Mouse (Mus musculus): ENCODE results near the gene Anxa11. TPM values are rescaled to one million over a fixed set of nuclear protein-coding genes. Genes with fewer than 3 reads are reported as not detected.
A peak's percentile ranks its signal among the peaks of the same experiment; 100 is the strongest.

The Anxa11 gene
- total and polyA plus RNA-seq, 3 experiments, result 7.6 to 40.5 TPM; not detected in 1

GRCm38 (mm10) chr14:25796619-25797018 is 45.3 kb upstream of the Anxa11 start:
- no peaks in the 10 kb centered on the region for H3K79me2 ChIP-seq (ENCODE audit: control insufficient read depth, insufficient read depth, low read length, poor library complexity)
- no peaks in the 10 kb centered on the region for H3K4me1 ChIP-seq (ENCODE audit: control insufficient read depth in 1 of 2, insufficient read depth in 2 of 2, low read length in 2 of 2)
- H3K27me3 ChIP-seq (ENCODE audit: control insufficient read depth in 1 of 2, insufficient read depth in 2 of 2, low read length in 2 of 2), result peaks cover 0 to 3% of the 10 kb centered on the region in 2 experiments; a peak in 1 of 4 replicates
- H3K9ac ChIP-seq (ENCODE audit: control insufficient read depth, low read depth, low read length, poor library complexity, severe bottlenecking), result no peak overlapping the region
- TF ChIP-seq NRF1 (IDR thresholded peaks at IDR 0.05; ENCODE audit: insufficient read depth, low read depth, low read length, poor library complexity, severe bottlenecking) (no peak), USF1 (IDR thresholded peaks at IDR 0.05; ENCODE audit: low read depth, low read length) (no peak), CHD1 (IDR thresholded peaks at IDR 0.05; ENCODE audit: low read depth, low read length) (no peak), TBP (IDR thresholded peaks at IDR 0.05; ENCODE audit: low read depth, low read length) (no peak), GATA1 (IDR thresholded peaks at IDR 0.05; ENCODE audit: low read depth, low read length) (no peak), ELF1 (IDR thresholded peaks at IDR 0.05; ENCODE audit: low read depth, low read length) (no peak), ZKSCAN1 (IDR thresholded peaks at IDR 0.05; ENCODE audit: low read depth, low read length) (no peak), UBTF (IDR thresholded peaks at IDR 0.05; ENCODE audit: borderline replicate concordance, insufficient read depth, low read depth, low read length) (no peak), JUND (IDR thresholded peaks at IDR 0.05; ENCODE audit: low read depth, low read length) (no peak), CTCF (IDR thresholded peaks at IDR 0.05 in 2 of 3, conservative IDR thresholded peaks at IDR 0.05 in 1 of 3; ENCODE audit: control insufficient read depth in 1 of 3, insufficient read depth in 1 of 3, low read depth in 2 of 3, low read length in 3 of 3, poor library complexity in 1 of 3, severe bottlenecking in 1 of 3) (no peak)
- no peak overlapping the region for H3K4me3 ChIP-seq (ENCODE audit: control insufficient read depth in 1 of 2, insufficient read depth in 1 of 2, low read depth in 2 of 2, low read length in 2 of 2)
- no peaks in the 10 kb centered on the region for H3K9me3 ChIP-seq (replicated peaks; ENCODE audit: insufficient read depth, low read length)
- DNase-seq (ENCODE audit: low read depth, low spot score), result no peak
- H3K36me3 ChIP-seq (ENCODE audit: control insufficient read depth in 1 of 2, insufficient read depth in 2 of 2, low read length in 2 of 2), result 0 out of 4 replicates have a peak, but pooled peaks cover 0 to 4% of the 10 kb centered on the region in 2 experiments
- H3K27ac ChIP-seq (ENCODE audit: control insufficient read depth, low read depth, low read length), result no peak overlapping the region

- Histone ChIP-seq H3K79me2 (ENCODE audit: control insufficient read depth, insufficient read depth, low read length, poor library complexity) (no peaks in the 10 kb centered on the region), H3K27me3 (ENCODE audit: control insufficient read depth in 1 of 2, insufficient read depth in 2 of 2, low read length in 2 of 2) (peaks cover 0 to 3% of the 10 kb centered on the region in 2 experiments; a peak in 1 of 4 replicates), H3K9me3 (replicated peaks; ENCODE audit: insufficient read depth, low read length) (no peaks in the 10 kb centered on the region), H3K4me1 (ENCODE audit: control insufficient read depth in 1 of 2, insufficient read depth in 2 of 2, low read length in 2 of 2) (no peaks in the 10 kb centered on the region), H3K27ac (ENCODE audit: control insufficient read depth, low read depth, low read length) (no peak overlapping the region), H3K36me3 (ENCODE audit: control insufficient read depth in 1 of 2, insufficient read depth in 2 of 2, low read length in 2 of 2) (0 out of 4 replicates have a peak, but pooled peaks cover 0 to 4% of the 10 kb centered on the region in 2 experiments), H3K4me3 (ENCODE audit: control insufficient read depth in 1 of 2, insufficient read depth in 1 of 2, low read depth in 2 of 2, low read length in 2 of 2) (no peak overlapping the region), H3K9ac (ENCODE audit: control insufficient read depth, low read depth, low read length, poor library complexity, severe bottlenecking) (no peak overlapping the region)
- DNase-seq (ENCODE audit: low read depth, low spot score), result peak; percentile 79
- peak; percentile 70 for TF ChIP-seq SMC3 (IDR thresholded peaks at IDR 0.05; ENCODE audit: low read depth, low read length)
- peak; percentile 85 to 94 (median 88) for TF ChIP-seq CTCF (IDR thresholded peaks at IDR 0.05 in 2 of 3, conservative IDR thresholded peaks at IDR 0.05 in 1 of 3; ENCODE audit: control insufficient read depth in 1 of 3, insufficient read depth in 1 of 3, low read depth in 2 of 3, low read length in 3 of 3, poor library complexity in 1 of 3, severe bottlenecking in 1 of 3)
- TF ChIP-seq ETS1 (IDR thresholded peaks at IDR 0.05; ENCODE audit: low read depth, low read length), result peak; percentile 36; the same call in 1 of the 2 replicates
- peak; percentile 65 for TF ChIP-seq ZNF384 (IDR thresholded peaks at IDR 0.05; ENCODE audit: low read depth, low read length)
- 0 out of 2 replicates have a peak, but pooled peaks have one; percentile 11 for TF ChIP-seq RCOR1 (IDR thresholded peaks at IDR 0.05; ENCODE audit: low read depth, low read length)
- peak; percentile 66; the same call in 1 of the 2 replicates for TF ChIP-seq ZC3H11A (IDR thresholded peaks at IDR 0.05; ENCODE audit: low read depth, low read length)
- no peak for TF ChIP-seq MAZ (IDR thresholded peaks at IDR 0.05; ENCODE audit: low read depth, low read length)
- TF ChIP-seq RAD21 (IDR thresholded peaks at IDR 0.05; ENCODE audit: low read depth, low read length), result peak; percentile 79
- TF ChIP-seq TCF12 (IDR thresholded peaks at IDR 0.05; ENCODE audit: low read depth, low read length), result 0 out of 2 replicates have a peak, but pooled peaks have one; percentile 13
- peak; percentile 63 for TF ChIP-seq GATA1 (IDR thresholded peaks at IDR 0.05; ENCODE audit: low read depth, low read length)
- TF ChIP-seq SIN3A (IDR thresholded peaks at IDR 0.05; ENCODE audit: low read length), result no peak
- no peak for TF ChIP-seq USF2 (IDR thresholded peaks at IDR 0.05; ENCODE audit: borderline replicate concordance in 1 of 2, insufficient read depth in 1 of 2, low read depth in 1 of 2, low read length in 2 of 2)
- TF ChIP-seq POLR2AphosphoS5 (IDR thresholded peaks at IDR 0.05; ENCODE audit: borderline replicate concordance, low read depth, low read length), result no peak
These were observed 41.6 kb upstream of the Anxa11 start for GRCm38 (mm10) chr14:25800166-25800960.

Measured in MEL (cell line).